Mouse (Mus musculus) embryonic fibroblast, embryonic 13.5 days (primary cell): Measurements from ENCODE around the gene Vac14.
A peak's percentile ranks its signal among the peaks of the same experiment; 100 is the strongest.

Experiments used
- CTCF ChIP-seq: IDR thresholded peaks from 2 replicates; pipeline ENCODE4 v1.5.1; 2011; ENCODE audit warnings: mild to moderate bottlenecking, control low read depth, low read length, moderate library complexity, borderline replicate concordance; ENCODE audit not compliant: insufficient read depth
- POLR2A ChIP-seq: IDR thresholded peaks from 2 replicates; pipeline ENCODE4 v1.6.1; 2011; ENCODE audit warnings: low read depth, mild to moderate bottlenecking, control low read depth, low read length, moderate library complexity

DNA sequence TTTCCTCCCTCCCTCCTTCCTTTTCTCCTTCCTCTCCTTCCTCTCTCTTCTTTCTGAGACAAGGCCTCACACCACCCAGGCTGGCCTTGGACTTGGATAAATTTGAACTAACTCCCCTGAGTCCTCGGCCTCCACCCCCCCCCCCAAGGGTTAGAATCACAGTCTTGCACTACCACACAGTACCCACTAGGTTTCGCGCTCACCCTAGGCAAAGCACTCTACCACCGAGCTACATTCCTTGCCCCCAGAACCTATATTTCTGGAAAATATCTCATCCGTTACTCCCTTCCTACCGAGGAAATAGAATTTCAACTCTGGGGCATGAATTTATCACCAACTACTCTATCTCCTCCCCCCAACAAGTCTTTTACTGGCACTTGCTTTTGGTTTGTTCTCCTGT, 143.6 kb downstream of the Vac14 start:
- TF ChIP-seq CTCF = peak; percentile 42; the same call in 1 of the 2 replicates
- TF ChIP-seq POLR2A = no peak
